Mouse (Mus musculus) yolk sac, embryonic 10.5 days (tissue): Measurements from ENCODE around the gene Ergic3.

ENCODE experiments used
- DNase-seq: peaks from one replicate; pipeline ENCODE4 v3.0.0-alpha.2; 2017; ENCODE audit warnings: low spot score

The Ergic3 gene

DNA sequence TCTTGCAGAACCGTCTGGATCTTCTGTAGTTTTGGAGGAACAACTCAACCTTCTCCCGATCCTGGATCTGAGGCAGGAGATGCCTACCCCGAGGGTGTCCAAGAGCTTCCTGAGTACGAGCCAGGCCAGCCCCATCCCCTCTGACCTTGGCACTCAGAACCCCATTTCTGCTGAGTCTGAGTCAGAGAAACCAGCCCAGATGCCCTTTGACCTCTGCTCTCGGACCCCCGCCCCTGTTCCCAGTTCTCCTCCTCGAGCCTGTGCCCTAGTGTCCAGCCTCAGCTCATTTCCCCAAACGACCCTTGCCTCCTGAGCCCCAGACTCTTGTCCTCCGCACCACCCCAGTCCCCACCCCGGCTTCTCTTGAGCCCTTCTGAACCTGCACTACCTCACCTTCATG, 58.3 kb downstream of the Ergic3 start:
- no peak for DNase-seq
